Mouse (Mus musculus) thymus, adult 2 months (tissue): ENCODE measurements around the gene Sprr2i. TPM values are rescaled to one million over a fixed set of nuclear protein-coding genes. Genes with fewer than 3 reads are reported as not detected.

Source experiments
- DNase-seq: peaks from one replicate; pipeline ENCODE4 v3.0.0; 2021
- H3K27ac ChIP-seq: fragments of 200-500 bp; 2 replicates; pipeline ENCODE4 v1.5.1; 2012; ENCODE audit warnings: low read length, control low read depth; ENCODE audit not compliant: control insufficient read depth, insufficient read depth
- H3K27me3 ChIP-seq: fragments of 200-500 bp; 2 replicates; pipeline ENCODE4 v1.6.1; 2012; ENCODE audit warnings: mild to moderate bottlenecking, low read length, moderate library complexity, mixed read lengths; ENCODE audit not compliant: control insufficient read depth, insufficient read depth
- H3K36me3 ChIP-seq: fragments of 200-500 bp; 2 replicates; pipeline ENCODE4 v1.6.1; 2012; ENCODE audit warnings: mild to moderate bottlenecking, low read length, moderate library complexity; ENCODE audit not compliant: control insufficient read depth, insufficient read depth
- H3K4me1 ChIP-seq: fragments of 200-500 bp; replicated peaks from 2 replicates; pipeline ENCODE4 v1.6.1; 2012; ENCODE audit warnings: low read length; ENCODE audit not compliant: control insufficient read depth, insufficient read depth
- H3K4me3 ChIP-seq: fragments of 200-500 bp; 2 replicates; pipeline ENCODE4 v1.5.1; 2012; ENCODE audit warnings: mild to moderate bottlenecking, low read length, control low read depth, moderate library complexity; ENCODE audit not compliant: control insufficient read depth, insufficient read depth
- CTCF ChIP-seq: fragments of 200-500 bp; IDR thresholded peaks from 2 replicates; pipeline ENCODE4 v1.5.1; 2012; ENCODE audit warnings: mild to moderate bottlenecking, control low read depth, low read length, moderate library complexity, borderline replicate concordance; ENCODE audit not compliant: control insufficient read depth, poor library complexity, insufficient read depth; ENCODE audit errors: extremely low read depth
- POLR2A ChIP-seq: fragments of 200-500 bp; IDR thresholded peaks from 2 replicates; pipeline ENCODE4 v1.6.1; 2012; ENCODE audit warnings: mild to moderate bottlenecking, low read length, control low read depth, moderate library complexity; ENCODE audit not compliant: control insufficient read depth, poor library complexity, insufficient read depth; ENCODE audit errors: extremely low read depth
- WGBS: fragments of 180-500 bp; shearing (Covaris S2); methylation state at CpG from one replicate; pipeline ENCODE4 v1.1.7; 2018; 5-methylcytosine and 5-hydroxymethylcytosine counted together
- polyA plus RNA-seq: library from polyadenylated mRNA; depleted of rRNA; stranded (reverse); fragments of >200 nt; gene quantifications from 2 replicates; pipeline ENCODE4 v1.2.3, GENCODE M21; 2012; rRNA removed

The Sprr2i gene
- 1.8 TPM in 2 replicates for polyA plus RNA-seq

DNA sequence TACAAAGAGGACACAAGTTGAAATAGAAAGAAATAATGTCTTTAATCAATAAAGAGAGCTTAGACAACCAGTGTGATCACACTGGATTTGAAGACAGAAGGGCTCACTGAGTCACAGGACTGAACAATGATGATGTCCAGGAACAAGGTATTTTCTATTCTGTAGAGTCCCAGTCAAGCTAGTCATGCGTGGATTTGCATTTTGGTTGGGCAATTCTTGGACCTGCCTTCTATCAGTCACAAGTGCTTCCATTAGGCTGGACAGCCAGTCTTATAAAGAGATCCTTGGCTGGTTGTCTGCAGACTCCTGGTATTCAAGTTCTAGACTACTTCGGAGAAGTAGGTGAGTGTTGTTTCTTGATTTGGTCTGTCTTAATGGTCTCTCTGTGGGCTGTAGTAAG, at the start of gene Sprr2i:
TSS of gene Sprr2i (plus strand) at position 301 of the 400 bp plus-strand sequence.
- WGBS: 96% methylated on average over 2 of the region's 2 CpGs
- Histone ChIP-seq H3K4me3 (no peak within 1 kb of the TSS), H3K36me3 (no peaks in the 10 kb centered on the region), H3K4me1 (no peaks in the 10 kb centered on the region), H3K27ac (no peak within 1 kb of the TSS), H3K27me3 (no peaks in the 10 kb centered on the region)
- DNase-seq: no peak
- TF ChIP-seq POLR2A (no peak), CTCF (no peak)

DNA sequence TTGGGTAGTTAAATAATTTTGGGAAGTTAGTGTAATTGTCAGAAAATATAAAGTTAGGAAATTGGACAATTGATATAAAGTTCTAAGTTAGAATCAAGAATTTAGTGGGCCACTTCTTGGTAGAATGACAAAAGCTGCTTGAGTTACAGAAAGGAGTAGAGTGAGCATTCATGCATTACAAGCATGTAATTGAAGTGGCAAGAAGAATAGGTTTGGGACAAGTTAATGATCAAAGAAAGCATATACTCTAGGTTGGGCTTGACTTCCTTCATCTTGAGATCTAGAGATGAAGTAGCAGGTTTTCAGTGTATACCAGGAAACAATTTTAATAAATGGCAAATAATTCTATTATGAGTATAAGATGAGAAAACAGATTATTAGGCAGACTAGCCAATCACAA, 46.2 kb upstream of the Sprr2i start:
- no peak for DNase-seq
- H3K4me3 ChIP-seq: no peak overlapping the region
- H3K27ac ChIP-seq: no peak overlapping the region
- no peaks in the 10 kb centered on the region for H3K4me1 ChIP-seq
- no peaks in the 10 kb centered on the region for H3K27me3 ChIP-seq
- no peaks in the 10 kb centered on the region for H3K36me3 ChIP-seq
- TF ChIP-seq CTCF (no peak), POLR2A (no peak)

DNA sequence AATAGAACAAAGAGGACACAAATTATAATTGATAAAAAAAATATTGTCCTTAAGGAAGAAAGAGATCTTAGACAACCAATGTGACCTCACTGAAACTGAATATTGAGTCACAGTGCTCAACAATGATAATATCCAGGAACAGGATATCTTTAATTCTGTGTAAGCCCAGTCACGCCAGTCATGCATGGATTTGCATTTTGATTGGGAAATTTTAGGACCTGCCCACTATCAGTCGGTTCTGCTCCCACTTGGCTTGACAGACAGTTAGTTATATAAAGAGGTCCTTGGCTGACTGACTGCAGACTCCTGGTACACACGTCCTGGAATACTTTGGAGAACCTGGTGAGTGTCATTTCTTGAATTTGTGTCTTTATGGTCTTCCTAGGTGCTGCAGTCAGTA, 42.9 kb upstream of the Sprr2i start, which contains the start of gene Sprr2f:
TSS of gene Sprr2f (plus strand) at position 301 of the 400 bp plus-strand sequence.
- DNase-seq: no peak
- TF ChIP-seq POLR2A (no peak), CTCF (no peak)
- no peaks in the 10 kb centered on the region for H3K27me3 ChIP-seq
- no peaks in the 10 kb centered on the region for H3K4me1 ChIP-seq
- no peak within 1 kb of the TSS for H3K4me3 ChIP-seq
- WGBS: 77% methylated on average over 3 of the region's 3 CpGs
- H3K27ac ChIP-seq: no peak within 1 kb of the TSS
- H3K36me3 ChIP-seq: no peaks in the 10 kb centered on the region

DNA sequence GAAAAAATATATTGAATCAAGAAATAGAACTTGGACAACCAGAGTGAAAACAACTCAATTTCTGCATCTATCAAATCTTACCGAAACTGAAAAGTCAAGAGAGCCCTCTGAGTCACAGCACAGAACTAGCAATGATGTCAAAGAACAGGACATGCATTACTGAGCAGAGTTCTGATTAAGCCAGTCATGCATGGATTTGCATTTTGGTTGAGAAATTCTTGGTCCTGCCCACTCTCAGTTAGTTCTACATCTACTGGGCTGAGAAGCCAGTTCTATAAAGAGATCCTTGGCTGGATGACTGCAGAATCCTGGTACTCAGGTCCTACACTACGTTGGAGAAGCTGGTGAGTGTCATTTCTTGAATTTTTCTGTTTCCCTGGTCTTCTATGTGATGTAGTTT, 34.2 kb upstream of the Sprr2i start:
- DNase-seq: no peak
- Histone ChIP-seq H3K27ac (no peak overlapping the region), H3K36me3 (no peaks in the 10 kb centered on the region), H3K4me3 (no peak overlapping the region), H3K27me3 (no peaks in the 10 kb centered on the region), H3K4me1 (no peaks in the 10 kb centered on the region)
- TF ChIP-seq CTCF (no peak), POLR2A (no peak)
- WGBS: 67% methylated on average over 2 of the region's 2 CpGs

DNA sequence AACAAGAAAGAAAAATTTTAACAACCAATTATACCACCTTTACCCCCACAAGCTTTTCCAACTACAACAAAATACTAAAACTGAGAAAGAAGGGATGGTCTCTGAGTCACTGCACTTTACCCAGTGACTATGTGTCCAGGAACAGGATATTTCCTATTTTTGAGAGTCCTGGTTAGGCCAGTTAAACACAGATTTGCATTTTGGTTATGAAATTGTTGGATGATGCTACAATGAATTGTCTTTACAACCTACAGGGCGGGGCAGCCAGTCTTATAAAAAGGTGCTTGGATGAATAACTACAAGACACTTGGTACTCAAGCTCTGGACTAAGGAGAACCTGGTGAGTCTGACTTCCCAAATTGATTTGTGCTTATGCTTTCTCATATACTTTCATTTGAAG, 22.4 kb upstream of the Sprr2i start, which contains the start of gene Sprr2h:
TSS of gene Sprr2h (plus strand) at position 301 of the 400 bp plus-strand sequence.
- H3K4me3 ChIP-seq: no peak within 1 kb of the TSS
- H3K27ac ChIP-seq: no peak within 1 kb of the TSS
- TF ChIP-seq CTCF (no peak), POLR2A (no peak)
- no peaks in the 10 kb centered on the region for H3K4me1 ChIP-seq
- no peaks in the 10 kb centered on the region for H3K27me3 ChIP-seq
- WGBS: 90% methylated on average over 1 of the region's 1 CpGs
- no peak for DNase-seq
- H3K36me3 ChIP-seq: no peaks in the 10 kb centered on the region

DNA sequence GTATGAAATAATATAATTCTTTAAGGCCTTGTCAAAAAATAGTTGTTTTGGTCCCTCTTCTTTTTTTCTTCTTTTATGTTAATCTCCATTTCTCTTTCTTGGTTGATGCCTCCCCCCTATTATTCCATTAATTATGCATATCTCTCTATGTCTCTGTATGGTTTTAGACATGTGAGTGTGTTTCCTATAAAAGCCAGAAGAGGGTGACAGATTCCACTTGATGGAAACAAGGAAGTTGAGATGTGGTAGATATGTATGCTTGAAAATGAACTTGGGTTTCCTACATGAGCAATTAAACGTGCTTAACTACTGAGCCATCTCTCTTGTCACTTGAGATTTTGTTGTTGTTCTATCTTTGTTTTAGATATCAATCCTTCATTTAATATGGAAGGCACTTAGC, 13.5 kb upstream of the Sprr2i start:
- H3K4me3 ChIP-seq: no peak overlapping the region
- no peak for DNase-seq
- no peak overlapping the region for H3K27ac ChIP-seq
- no peaks in the 10 kb centered on the region for H3K27me3 ChIP-seq
- no peaks in the 10 kb centered on the region for H3K36me3 ChIP-seq
- no peak for TF ChIP-seq POLR2A
- no peaks in the 10 kb centered on the region for H3K4me1 ChIP-seq
- 24% methylated on average over 1 of the region's 1 CpGs for WGBS

DNA sequence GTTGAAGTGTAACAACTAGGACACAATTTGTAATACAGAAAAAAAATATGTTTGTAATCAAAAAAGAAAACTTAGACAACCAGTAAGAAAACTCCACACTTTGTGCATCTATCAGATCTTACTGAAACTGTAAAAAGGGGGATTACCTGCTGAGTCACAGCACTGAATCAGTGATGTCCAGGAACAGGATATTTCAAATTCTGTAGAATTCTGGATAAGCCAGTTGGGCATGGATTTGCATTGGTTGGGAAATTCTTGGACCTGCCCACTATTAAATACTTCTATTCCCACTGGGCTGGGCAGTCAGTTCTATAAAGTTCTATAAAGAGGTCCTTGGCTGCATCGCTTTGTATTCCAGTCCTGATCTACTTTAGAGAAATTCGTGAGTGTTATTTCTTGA, 10.0 kb downstream of the Sprr2i start, which contains the start of gene Sprr2j-ps:
TSS of gene Sprr2j-ps (plus strand) at position 301 of the 400 bp plus-strand sequence.
- no peak for DNase-seq
- Histone ChIP-seq H3K27ac (no peak within 1 kb of the TSS), H3K4me3 (no peak within 1 kb of the TSS), H3K36me3 (no peaks in the 10 kb centered on the region), H3K4me1 (no peaks in the 10 kb centered on the region), H3K27me3 (no peaks in the 10 kb centered on the region)
- 92% methylated on average over 2 of the region's 2 CpGs for WGBS
- TF ChIP-seq CTCF: no peak
- no peak for TF ChIP-seq POLR2A
